Comparison of ENCODE assay signal across 15 mouse cellular contexts in genomic region chr17:78163724-78164236, GRCm38 (mm10). TPM values are rescaled to one million over a fixed set of nuclear protein-coding genes. Genes with fewer than 3 reads are reported as not detected.
DNase-seq lines count a peak whose midpoint lies in the region; ATAC-seq and TF ChIP-seq lines count a peak whose summit lies in the region.
"Had no signal": no experiment of that assay in that cellular context is flagged by ENCODE, and none has a peak within 500 bp of the region (broad histone marks: within the 10 kb centered on the region; RNA-seq: fewer than 3 reads in every experiment).

No protein-coding gene starts in this region.

- no peak overlapping the region for H3K9ac ChIP-seq in liver, embryonic 11.5 days (ENCODE audit: low read depth, low read length)
- H3K9ac ChIP-seq in CH12.LX (ENCODE audit: insufficient read depth, low read depth): no peak overlapping the region
- H3K9ac ChIP-seq: embryonic facial prominence, embryonic 15.5 days; heart, embryonic 12.5 days; hindbrain, embryonic 12.5 days had no signal

- TF ChIP-seq RAD21 in CH12.LX (IDR thresholded peaks at IDR 0.05; ENCODE audit: low read depth, low read length): no peak

- no peak for TF ChIP-seq EP300 in CH12.LX (IDR thresholded peaks at IDR 0.05; ENCODE audit: low read length)

- DNase-seq in liver, embryonic 11.5 days (ENCODE audit: low spot score): no peak
- DNase-seq in liver: no peak
- no peak for DNase-seq in CH12.LX (ENCODE audit: extremely low read depth)
- peak; percentile 2 for DNase-seq in c-Kit-positive CD71-negative TER-119-negative erythroid progenitor cells, embryonic 14.5 days (ENCODE audit: low read depth)
- no peak for DNase-seq in heart, postnatal 4 days
- DNase-seq in spleen, adult 12 weeks (ENCODE audit: low spot score): no peak
- no peak for DNase-seq in right cerebral cortex, postnatal 14 days

- H3K4me2 ChIP-seq in liver, embryonic 11.5 days: no peak overlapping the region
- H3K4me2 ChIP-seq in CH12.LX (ENCODE audit: insufficient read depth, low read depth, poor library complexity, severe bottlenecking): no peak overlapping the region
- H3K4me2 ChIP-seq: embryonic facial prominence, embryonic 15.5 days; heart, embryonic 12.5 days; hindbrain, embryonic 12.5 days had no signal

- H3K27ac ChIP-seq in liver, embryonic 11.5 days (ENCODE audit: low read depth, low read length): no peak overlapping the region
- no peak overlapping the region for H3K27ac ChIP-seq in CH12.LX (ENCODE audit: insufficient read depth, low read depth)
- H3K27ac ChIP-seq: embryonic facial prominence, embryonic 15.5 days; forebrain, embryonic 10.5 days; hindbrain, embryonic 12.5 days; hindbrain, postnatal 0 days had no signal

- in situ Hi-C loops in CH12.LX (cut with MboI; ENCODE audit: low pct_ligation_motif_present, low pct_unique_long_range_greater_than_20kb, low sequenced_read_pairs): no loop called here

- 54% methylated on average over 10 of the region's 10 CpGs for WGBS in liver, embryonic 11.5 days

- no peaks in the 10 kb centered on the region for H3K9me3 ChIP-seq in liver, embryonic 11.5 days (ENCODE audit: control insufficient read depth, low read length)
- no peaks in the 10 kb centered on the region for H3K9me3 ChIP-seq in CH12.LX (replicated peaks; ENCODE audit: low read length)
- H3K9me3 ChIP-seq: embryonic facial prominence, embryonic 15.5 days; forebrain, embryonic 10.5 days; heart, embryonic 12.5 days; hindbrain, embryonic 12.5 days had no signal

- H3K4me1 ChIP-seq in liver, embryonic 11.5 days (replicated peaks; ENCODE audit: control insufficient read depth, insufficient read depth, low read length): no peaks in the 10 kb centered on the region
- H3K4me1 ChIP-seq in CH12.LX (ENCODE audit: control insufficient read depth in 1 of 2, insufficient read depth in 2 of 2): peaks cover 7 to 31% of the 10 kb centered on the region in 2 experiments
- H3K4me1 ChIP-seq: embryonic facial prominence, embryonic 15.5 days; forebrain, embryonic 10.5 days; heart, embryonic 12.5 days; hindbrain, embryonic 12.5 days had no signal

- no peak overlapping the region for H3K4me3 ChIP-seq in liver, embryonic 11.5 days (ENCODE audit: low read depth, low read length)
- H3K4me3 ChIP-seq in CH12.LX (replicated peaks in 1 of 3; ENCODE audit: low read depth in 2 of 3, low read length in 2 of 3, poor library complexity in 1 of 3): no peak overlapping the region
- H3K4me3 ChIP-seq: embryonic facial prominence, embryonic 15.5 days; erythroblast, embryonic 14.5 days; forebrain, embryonic 10.5 days; heart, embryonic 12.5 days; hindbrain, embryonic 12.5 days had no signal

- no peaks in the 10 kb centered on the region for H3K36me3 ChIP-seq in liver, embryonic 11.5 days (ENCODE audit: control insufficient read depth, insufficient read depth, low read length)
- no peaks in the 10 kb centered on the region for H3K36me3 ChIP-seq in CH12.LX (replicated peaks in 1 of 2; ENCODE audit: control insufficient read depth in 1 of 2, insufficient read depth in 1 of 2, low read length in 1 of 2)
- H3K36me3 ChIP-seq: embryonic facial prominence, embryonic 15.5 days; forebrain, embryonic 10.5 days; heart, embryonic 12.5 days; hindbrain, embryonic 12.5 days had no signal

- 0 out of 2 replicates have a peak, but pooled peaks have one; percentile 39 for ATAC-seq in liver, embryonic 11.5 days (replicated peaks; ENCODE audit: low FRiP score)
- ATAC-seq in megakaryocyte, adult 5-6 weeks (ENCODE audit: poor library complexity, severe bottlenecking): peak; percentile 15; the same call in 1 of the 2 replicates

- dilution Hi-C loops in CH12.LX (cut with MboI; ENCODE audit: extremely low pct_ligation_motif_present, extremely low pct_unique_long_range_greater_than_20kb, low sequenced_read_pairs): no loop called here

- H3K79me2 ChIP-seq in CH12.LX (replicated peaks; ENCODE audit: control insufficient read depth, extremely low read depth, insufficient read depth, poor library complexity, severe bottlenecking): no peaks in the 10 kb centered on the region

- TF ChIP-seq CTCF in CH12.LX (conservative IDR thresholded peaks at IDR 0.05 in 1 of 2, IDR thresholded peaks at IDR 0.05 in 1 of 2; ENCODE audit: low read depth in 2 of 2, low read length in 2 of 2): no peak

- no peak for TF ChIP-seq POLR2A in CH12.LX (IDR thresholded peaks at IDR 0.05; ENCODE audit: low read depth, low read length)

- H3K27me3 ChIP-seq in liver, embryonic 11.5 days (replicated peaks; ENCODE audit: control insufficient read depth, insufficient read depth, low read length): no peaks in the 10 kb centered on the region
- H3K27me3 ChIP-seq in CH12.LX (replicated peaks): no peaks in the 10 kb centered on the region
- H3K27me3 ChIP-seq: embryonic facial prominence, embryonic 15.5 days; heart, embryonic 12.5 days; hindbrain, embryonic 12.5 days; Patski had no signal

TF ChIP-seq in CH12.LX, 34 proteins besides CTCF, POLR2A, EP300 and RAD21:
- TF ChIP-seq SIN3A (IDR thresholded peaks at IDR 0.05; ENCODE audit: low read length) (no peak), BHLHE40 (IDR thresholded peaks at IDR 0.05; ENCODE audit: low read depth, low read length) (no peak), MAX (IDR thresholded peaks at IDR 0.05; ENCODE audit: low read length) (no peak), TCF12 (IDR thresholded peaks at IDR 0.05; ENCODE audit: low read depth, low read length) (0 out of 2 replicates have a peak, but pooled peaks have one; percentile 5), ETS1 (conservative IDR thresholded peaks at IDR 0.05; ENCODE audit: low read depth, low read length) (no peak)

RNA-seq across cellular contexts. Expression of gene Crim1, which starts 36.3 kb away (rescaled TPM):
- 1.9 and 2.7 TPM in 2 replicates for polyA plus RNA-seq in liver, embryonic 11.5 days (2014; fragmentation: Nextera tagmentation; extraction: Ambion mirVana)
- 47.3 and 72.8 TPM in 2 replicates for total RNA-seq in CH12.LX (2012; rRNA removed)
- 14.1 and 15.2 TPM in 2 replicates for total RNA-seq in CH12.LX (2014; rRNA removed)
- 21.9 and 26.3 TPM in 2 replicates for polyA plus RNA-seq in CH12.LX (2012; ENCODE audit: insufficient read length, low read depth)
- total RNA-seq in megakaryocyte, adult 5-6 weeks (2015): 0.27 and 1.2 TPM in 2 replicates
- 0.73 and 2.0 TPM in 2 replicates for total RNA-seq in megakaryocyte, adult 5-6 weeks (2017)
- total RNA-seq in heart, postnatal 4 days (2021): 10 to 100 TPM; 40.1 to 42.1 TPM

Comparison
In these comparisons a context has a peak if more than half of its experiments do, and no peak if none do; other contexts are left out.
1. RNA of gene Crim1, which starts 36.3 kb away (total RNA-seq): 14.1 to 72.8 TPM in CH12.LX and 40.1 to 42.1 TPM in heart, postnatal 4 days; 0.27 to 2.0 TPM in megakaryocyte, adult 5-6 weeks; every median in the first group is over 4 times any median in the second.